Mouse (Mus musculus) heart, embryonic 12.5 days (tissue): ENCODE data around the gene Gm21738. TPM values are rescaled to one million over a fixed set of nuclear protein-coding genes. Genes with fewer than 3 reads are reported as not detected.
"Not testable (repeated sequence)": the region's sequence is repeated elsewhere in the genome, so short reads cannot be mapped to it uniquely, and the experiment has no call there.

Experiments used
- ATAC-seq: fragments of 200-750 bp; cut with Nextera tagmentation; 2 replicates; pipeline ENCODE4 v1.8.0; 2017; ENCODE audit warnings: moderate TSS enrichment, moderate library complexity; ENCODE audit not compliant: insufficient number of reproducible peaks, low FRiP score
- H3K27ac ChIP-seq: fragments of 300-500 bp; sonication (generic); 2 replicates; pipeline ENCODE4 v1.5.1; 2016; ENCODE audit warnings: mild to moderate bottlenecking, moderate library complexity; ENCODE audit not compliant: poor library complexity, severe bottlenecking
- H3K27me3 ChIP-seq: fragments of 300-500 bp; sonication (generic); replicated peaks from 2 replicates; pipeline ENCODE4 v1.6.1; 2016; ENCODE audit warnings: mild to moderate bottlenecking, moderate library complexity
- H3K36me3 ChIP-seq: fragments of 300-500 bp; sonication (generic); 2 replicates; pipeline ENCODE4 v1.6.1; 2016; ENCODE audit warnings: mild to moderate bottlenecking, moderate library complexity
- H3K4me1 ChIP-seq: fragments of 300-500 bp; sonication (generic); replicated peaks from 2 replicates; pipeline ENCODE4 v1.6.1; 2016; ENCODE audit warnings: mild to moderate bottlenecking
- H3K4me2 ChIP-seq: fragments of 300-500 bp; sonication (generic); 2 replicates; pipeline ENCODE4 v1.6.1; 2016; ENCODE audit warnings: mild to moderate bottlenecking, moderate library complexity
- H3K4me3 ChIP-seq: fragments of 300-500 bp; sonication (generic); 2 replicates; pipeline ENCODE4 v1.5.1; 2016; ENCODE audit warnings: mild to moderate bottlenecking
- H3K9ac ChIP-seq: fragments of 300-500 bp; sonication (generic); 2 replicates; pipeline ENCODE4 v1.6.1; 2016; ENCODE audit warnings: mild to moderate bottlenecking, moderate library complexity
- H3K9me3 ChIP-seq: fragments of 300-500 bp; sonication (generic); replicated peaks from 2 replicates; pipeline ENCODE4 v1.6.1; 2016; ENCODE audit warnings: mild to moderate bottlenecking, moderate library complexity
- WGBS: fragments of 180-500 bp; shearing (Covaris S2); methylation state at CpG from one replicate; pipeline ENCODE4 v1.1.7; 2016; 5-methylcytosine and 5-hydroxymethylcytosine counted together
- polyA plus RNA-seq: library from polyadenylated mRNA; unstranded; fragments of >200 nt; fragmentation: Nextera tagmentation; extraction: Ambion mirVana; gene quantifications from 2 replicates; pipeline ENCODE4 v1.2.1, GENCODE M21; 2016

Gm21738 gene
- polyA plus RNA-seq = 0.47 TPM in 1 of 2 replicates, not detected in the other

GRCm38 (mm10) chr14:19418830-19419229, at the start of gene Gm21738:
Gm21738 (minus strand) TSS chr14:19418930.
- H3K27ac ChIP-seq, H3K4me2 ChIP-seq, H3K27me3 ChIP-seq, H3K4me3 ChIP-seq, ATAC-seq, H3K36me3 ChIP-seq, H3K9ac ChIP-seq, H3K4me1 ChIP-seq, H3K9me3 ChIP-seq: not testable (repeated sequence)
- 73% methylated on average over 7 of the region's 7 CpGs for WGBS

GRCm38 (mm10) chr14:19383741-19384140, 35.0 kb downstream of the Gm21738 start:
- H3K9me3 ChIP-seq = peaks cover 20% of the 10 kb centered on the region; the same call in 1 of the 2 replicates
- H3K4me1 ChIP-seq, H3K9ac ChIP-seq, H3K4me2 ChIP-seq, H3K27ac ChIP-seq, H3K27me3 ChIP-seq, H3K4me3 ChIP-seq, H3K36me3 ChIP-seq, ATAC-seq: not testable (repeated sequence)
- 75% methylated on average over 7 of the region's 7 CpGs for WGBS

Other genes starting within 250 kb of the Gm21738 start
- gene Gm2244, start 131.0 kb upstream of the Gm21738 start, polyA plus RNA-seq = 0.31 and 0.63 TPM in 2 replicates
- gene Gm2237, start 166.2 kb upstream of the Gm21738 start, polyA plus RNA-seq = 3.7 and 3.8 TPM in 2 replicates
- not detected in 2 replicates for gene Gm5458, start 183.7 kb upstream of the Gm21738 start, polyA plus RNA-seq